Mouse (Mus musculus) stomach, embryonic 15.5 days (tissue): Measurements from ENCODE around the gene Defb25. TPM values are rescaled to one million over a fixed set of nuclear protein-coding genes. Genes with fewer than 3 reads are reported as not detected.

Source experiments
- ATAC-seq: fragments of 200-750 bp; cut with Nextera tagmentation; 2 replicates; pipeline ENCODE4 v1.8.0; 2017; ENCODE audit warnings: low read depth, moderate number of reproducible peaks, moderate TSS enrichment; ENCODE audit not compliant: insufficient read depth, low FRiP score
- H3K27ac ChIP-seq: fragments of 300-500 bp; sonication (generic); 2 replicates; pipeline ENCODE4 v1.5.1; 2015; ENCODE audit warnings: mild to moderate bottlenecking, inconsistent platforms
- H3K27me3 ChIP-seq: fragments of 300-500 bp; sonication (generic); replicated peaks from 2 replicates; pipeline ENCODE4 v1.6.1; 2015; ENCODE audit warnings: inconsistent platforms
- H3K36me3 ChIP-seq: fragments of 300-500 bp; sonication (generic); 2 replicates; pipeline ENCODE4 v1.6.1; 2015; ENCODE audit warnings: inconsistent platforms
- H3K4me1 ChIP-seq: fragments of 300-500 bp; sonication (generic); 2 replicates; pipeline ENCODE4 v1.6.1; 2015; ENCODE audit warnings: inconsistent platforms
- H3K4me2 ChIP-seq: fragments of 300-500 bp; sonication (generic); 2 replicates; pipeline ENCODE4 v1.6.1; 2015; ENCODE audit warnings: mild to moderate bottlenecking, inconsistent platforms
- H3K4me3 ChIP-seq: fragments of 300-500 bp; sonication (generic); replicated peaks from 2 replicates; pipeline ENCODE4 v1.5.1; 2015; ENCODE audit warnings: inconsistent platforms
- H3K9ac ChIP-seq: fragments of 300-500 bp; sonication (generic); 2 replicates; pipeline ENCODE4 v1.6.1; 2015; ENCODE audit warnings: inconsistent platforms
- H3K9me3 ChIP-seq: fragments of 300-500 bp; sonication (generic); 2 replicates; pipeline ENCODE4 v1.6.1; 2016; ENCODE audit warnings: inconsistent platforms
- WGBS: fragments of 180-500 bp; shearing (Covaris S2); methylation state at CpG from one replicate; pipeline ENCODE4 v1.1.7; 2015; 5-methylcytosine and 5-hydroxymethylcytosine counted together
- polyA plus RNA-seq: library from polyadenylated mRNA; unstranded; fragments of >200 nt; fragmentation: Nextera tagmentation; extraction: Ambion mirVana; gene quantifications from 2 replicates; pipeline ENCODE4 v1.2.1, GENCODE M21; 2015

Gene Defb25
- polyA plus RNA-seq, 1 experiment from 2014 or later: 1.2 TPM

DNA sequence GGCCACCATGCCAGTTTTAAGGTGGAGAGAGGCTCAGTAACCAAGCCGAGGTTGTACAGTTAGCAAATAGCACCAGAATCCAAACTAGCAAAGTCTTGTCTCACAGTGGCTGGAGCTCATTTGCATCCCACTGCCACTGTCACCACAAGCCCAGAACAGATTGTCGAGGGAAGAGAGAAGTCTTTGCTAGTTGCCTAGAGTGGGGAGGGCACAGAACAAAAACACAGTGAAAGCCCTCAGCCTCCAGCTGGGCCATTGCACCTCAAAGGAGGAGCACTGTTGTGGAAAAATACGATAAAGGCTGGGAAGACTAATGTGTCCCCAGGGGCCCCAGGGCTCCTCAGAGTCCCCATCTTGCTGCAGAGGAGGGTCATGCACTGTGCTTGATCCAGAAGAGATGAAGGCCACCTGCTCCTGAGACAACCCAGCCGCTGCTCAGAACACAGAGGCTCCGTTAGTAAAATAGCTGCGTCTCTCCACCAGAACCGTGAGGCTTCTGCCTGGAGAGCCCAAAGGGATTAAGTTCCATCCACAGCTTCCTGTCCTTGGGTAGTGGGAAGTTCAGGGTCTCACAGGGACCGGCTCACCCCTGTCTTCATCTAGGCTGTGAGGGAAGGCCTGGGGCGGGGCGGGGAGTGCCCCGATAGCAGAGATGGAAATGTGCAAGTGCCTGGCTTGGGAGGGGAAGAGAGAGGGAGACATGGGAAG lies 16.7 kb upstream of the Defb25 start:
- peaks cover 36% of the 10 kb centered on the region for H3K4me1 ChIP-seq
- peak; percentile 63 for ATAC-seq
- WGBS: 22% methylated on average over 11 of the region's 11 CpGs
- peak overlapping the region; percentile 89 for H3K27ac ChIP-seq
- H3K4me3 ChIP-seq: no peak overlapping the region
- H3K27me3 ChIP-seq: no peaks in the 10 kb centered on the region
- H3K9me3 ChIP-seq: no peaks in the 10 kb centered on the region
- no peak overlapping the region for H3K9ac ChIP-seq
- H3K4me2 ChIP-seq: 0 out of 2 replicates have a peak overlapping the region, but pooled peaks have one; percentile 3
- no peaks in the 10 kb centered on the region for H3K36me3 ChIP-seq

DNA sequence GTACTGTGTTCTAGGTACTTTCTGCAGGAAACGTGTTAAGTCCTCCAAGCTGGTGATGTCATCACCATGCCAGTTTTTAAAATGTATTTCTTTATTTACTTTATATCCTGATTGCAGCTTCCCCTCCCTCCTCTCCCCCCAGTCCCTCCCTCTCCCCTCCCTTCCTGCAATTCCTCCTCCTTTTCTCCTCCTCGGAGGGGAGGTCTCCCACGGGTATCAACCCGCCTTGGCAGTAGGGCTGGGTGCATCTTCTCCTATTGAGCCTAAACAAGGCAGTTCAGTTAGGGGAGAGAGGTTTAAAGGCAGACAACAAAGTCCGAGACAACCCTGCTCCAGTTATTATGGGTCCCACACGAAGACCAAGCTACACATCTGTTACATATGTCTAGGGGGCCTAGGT lies 16.0 kb upstream of the Defb25 start:
- peak overlapping the region; percentile 89 for H3K27ac ChIP-seq
- H3K36me3 ChIP-seq: no peaks in the 10 kb centered on the region
- H3K27me3 ChIP-seq: no peaks in the 10 kb centered on the region
- ATAC-seq: no peak
- 43% methylated on average over 6 of the region's 6 CpGs for WGBS
- H3K4me1 ChIP-seq: peaks cover 40% of the 10 kb centered on the region
- H3K9me3 ChIP-seq: no peaks in the 10 kb centered on the region
- H3K9ac ChIP-seq: no peak overlapping the region
- no peak overlapping the region for H3K4me3 ChIP-seq
- no peak overlapping the region for H3K4me2 ChIP-seq

GRCm38 (mm10) chr2:152637381-152637780 lies 14.5 kb upstream of the Defb25 start:
- 72% methylated on average over 4 of the region's 4 CpGs for WGBS
- Histone ChIP-seq H3K27me3 (no peaks in the 10 kb centered on the region), H3K4me1 (peaks cover 52% of the 10 kb centered on the region), H3K4me3 (no peak overlapping the region), H3K4me2 (no peak overlapping the region), H3K9ac (no peak overlapping the region), H3K9me3 (no peaks in the 10 kb centered on the region), H3K36me3 (no peaks in the 10 kb centered on the region), H3K27ac (peak overlapping the region; percentile 93)
- ATAC-seq: no peak

DNA sequence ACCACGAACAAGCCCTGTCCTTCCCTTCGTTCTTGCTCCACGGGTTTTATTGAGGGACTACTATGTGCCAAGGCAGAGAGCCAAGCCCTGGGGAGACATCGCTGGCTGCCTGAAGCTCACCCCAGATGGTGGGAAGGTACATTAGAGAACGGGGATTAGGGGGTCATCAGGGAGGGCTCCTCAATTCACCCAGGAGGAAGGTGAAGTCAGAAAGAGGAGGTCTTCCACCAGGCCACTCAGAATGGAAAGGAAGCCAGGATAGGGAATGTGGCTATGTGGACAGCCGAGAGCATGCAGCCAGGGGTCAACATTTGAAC lies 14.1 kb upstream of the Defb25 start:
- Histone ChIP-seq H3K9ac (no peak overlapping the region), H3K36me3 (no peaks in the 10 kb centered on the region), H3K27me3 (no peaks in the 10 kb centered on the region), H3K9me3 (no peaks in the 10 kb centered on the region), H3K27ac (peak overlapping the region; percentile 93), H3K4me3 (no peak overlapping the region), H3K4me1 (peaks cover 52% of the 10 kb centered on the region), H3K4me2 (no peak overlapping the region)
- no peak for ATAC-seq
- WGBS: 59% methylated on average over 6 of the region's 6 CpGs

GRCm38 (mm10) chr2:152636246-152637005 lies 13.6 kb upstream of the Defb25 start:
- no peak overlapping the region for H3K9ac ChIP-seq
- H3K4me3 ChIP-seq: no peak overlapping the region
- H3K9me3 ChIP-seq: no peaks in the 10 kb centered on the region
- H3K36me3 ChIP-seq: no peaks in the 10 kb centered on the region
- WGBS: 42% methylated on average over 23 of the region's 23 CpGs
- peaks cover 52% of the 10 kb centered on the region for H3K4me1 ChIP-seq
- no peaks in the 10 kb centered on the region for H3K27me3 ChIP-seq
- H3K27ac ChIP-seq: peak overlapping the region; percentile 93
- H3K4me2 ChIP-seq: 0 out of 2 replicates have a peak overlapping the region, but pooled peaks have one; percentile 26
- peak; percentile 67 for ATAC-seq

DNA sequence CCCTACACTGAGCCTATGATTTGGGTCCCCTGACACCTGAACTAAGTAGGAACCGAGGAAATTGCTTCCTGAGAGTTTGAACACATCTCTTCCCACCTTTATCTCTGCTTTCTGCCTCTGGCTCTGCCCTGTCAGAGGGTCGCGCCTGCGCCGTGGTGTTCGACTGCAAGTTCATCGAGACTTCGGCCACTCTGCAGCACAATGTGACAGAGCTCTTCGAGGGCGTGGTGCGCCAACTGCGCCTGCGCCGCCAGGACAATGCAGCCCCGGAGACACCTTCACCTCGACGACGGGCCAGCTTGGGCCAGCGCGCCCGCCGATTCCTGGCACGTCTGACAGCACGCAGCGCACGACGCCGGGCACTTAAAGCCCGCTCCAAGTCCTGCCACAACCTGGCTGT lies 11.5 kb upstream of the Defb25 start:
- H3K36me3 ChIP-seq: no peaks in the 10 kb centered on the region
- ATAC-seq: no peak
- H3K9me3 ChIP-seq: no peaks in the 10 kb centered on the region
- peak overlapping the region; percentile 16; the same call in 1 of the 2 replicates for H3K27ac ChIP-seq
- WGBS: 76% methylated on average over 29 of the region's 29 CpGs
- H3K4me2 ChIP-seq: no peak overlapping the region
- no peak overlapping the region for H3K4me3 ChIP-seq
- no peaks in the 10 kb centered on the region for H3K27me3 ChIP-seq
- H3K9ac ChIP-seq: no peak overlapping the region
- peaks cover 45% of the 10 kb centered on the region for H3K4me1 ChIP-seq

DNA sequence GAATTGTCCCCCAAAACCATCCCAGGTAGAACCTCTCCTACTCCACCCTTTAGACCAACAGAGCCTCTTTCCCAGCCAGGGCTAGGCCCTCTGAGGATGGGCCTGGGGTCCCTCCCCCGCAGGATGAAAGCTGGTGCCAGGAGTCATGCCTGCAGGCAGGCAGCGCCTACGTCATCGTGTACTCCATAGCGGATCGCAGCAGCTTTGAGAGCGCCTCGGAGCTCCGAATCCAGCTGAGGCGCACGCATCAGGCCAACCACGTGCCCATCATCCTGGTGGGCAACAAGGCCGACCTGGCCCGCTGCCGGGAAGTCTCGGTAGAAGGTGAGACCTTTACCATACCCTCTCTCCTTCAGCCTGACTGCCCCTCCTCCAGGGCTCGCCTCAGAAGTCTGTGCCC lies 10.5 kb upstream of the Defb25 start:
- H3K36me3 ChIP-seq: no peaks in the 10 kb centered on the region
- WGBS: 28% methylated on average over 17 of the region's 17 CpGs
- 0 out of 2 replicates have a peak, but pooled peaks cover 1% of the 10 kb centered on the region for H3K27me3 ChIP-seq
- no peak for ATAC-seq
- no peak overlapping the region for H3K9ac ChIP-seq
- H3K4me2 ChIP-seq: peak overlapping the region; percentile 33
- H3K4me1 ChIP-seq: peaks cover 39% of the 10 kb centered on the region
- peak overlapping the region; percentile 40; the same call in 1 of the 2 replicates for H3K27ac ChIP-seq
- H3K9me3 ChIP-seq: no peaks in the 10 kb centered on the region
- no peak overlapping the region for H3K4me3 ChIP-seq

DNA sequence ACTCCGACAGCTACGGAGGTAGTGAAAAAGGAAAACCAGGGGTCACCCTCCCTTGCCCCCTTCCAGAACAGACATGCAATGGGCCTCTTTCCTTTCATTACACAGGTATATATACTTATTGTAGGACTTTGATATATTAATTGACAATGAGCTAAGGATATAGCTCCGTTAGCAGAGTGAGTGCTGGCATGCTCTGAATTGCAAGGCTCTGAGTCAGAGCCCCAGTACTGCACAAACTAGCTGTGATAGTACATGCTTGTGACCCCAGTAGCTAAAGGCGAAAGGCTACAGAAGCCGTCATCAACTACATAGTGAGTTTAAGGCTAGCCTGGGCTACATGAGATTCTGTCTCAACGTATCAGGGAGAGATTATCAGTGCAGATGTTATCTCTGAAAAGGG lies 7.1 kb upstream of the Defb25 start:
- Histone ChIP-seq H3K9me3 (no peaks in the 10 kb centered on the region), H3K27me3 (peaks cover 18% of the 10 kb centered on the region), H3K4me2 (no peak overlapping the region), H3K9ac (no peak overlapping the region), H3K36me3 (no peaks in the 10 kb centered on the region), H3K4me1 (peaks cover 29% of the 10 kb centered on the region), H3K27ac (no peak overlapping the region), H3K4me3 (no peak overlapping the region)
- ATAC-seq: no peak
- 81% methylated on average over 6 of the region's 6 CpGs for WGBS

DNA sequence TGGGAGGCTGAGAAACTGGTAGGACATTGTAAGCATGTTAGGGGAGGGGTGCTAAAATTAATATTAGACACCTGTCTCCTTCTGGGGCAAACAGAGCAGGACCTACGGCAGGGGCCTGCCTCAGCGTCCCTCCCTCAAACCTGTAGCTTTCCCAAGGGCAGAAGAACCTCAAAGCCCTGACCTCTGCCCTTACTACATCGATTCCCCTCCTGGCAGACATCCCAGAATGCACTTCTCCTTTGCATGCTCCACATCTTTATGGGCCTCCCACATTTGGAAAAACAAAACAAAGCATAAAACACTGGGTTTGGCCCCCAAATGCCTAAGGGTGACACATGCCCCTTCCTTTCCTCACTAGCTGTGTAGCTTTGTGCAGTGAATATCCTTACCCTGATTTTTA lies 6.4 kb upstream of the Defb25 start:
- H3K4me3 ChIP-seq: no peak overlapping the region
- no peaks in the 10 kb centered on the region for H3K36me3 ChIP-seq
- peak overlapping the region; percentile 63; the same call in 1 of the 2 replicates for H3K4me2 ChIP-seq
- no peak overlapping the region for H3K27ac ChIP-seq
- H3K4me1 ChIP-seq: peaks cover 25% of the 10 kb centered on the region
- no peak for ATAC-seq
- WGBS: 41% methylated on average over 3 of the region's 3 CpGs
- no peaks in the 10 kb centered on the region for H3K9me3 ChIP-seq
- no peak overlapping the region for H3K9ac ChIP-seq
- peaks cover 18% of the 10 kb centered on the region for H3K27me3 ChIP-seq

DNA sequence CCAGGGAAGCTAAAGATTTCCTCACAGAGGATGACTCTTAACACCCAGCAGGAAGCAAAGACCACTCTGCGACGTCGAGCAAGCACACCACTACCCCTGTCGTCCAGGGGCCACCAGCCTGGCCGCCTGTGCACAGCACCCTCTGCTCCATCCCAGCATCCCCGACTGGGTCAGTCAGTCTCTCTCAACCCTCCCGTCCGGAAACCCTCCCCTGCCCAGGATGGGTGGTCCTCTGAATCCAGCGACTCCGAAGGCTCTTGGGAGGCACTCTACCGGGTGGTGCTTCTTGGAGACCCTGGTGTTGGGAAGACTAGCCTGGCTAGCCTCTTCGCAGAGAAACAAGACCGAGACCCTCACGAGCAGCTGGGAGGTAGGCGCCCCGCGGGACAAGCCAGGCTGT lies 5.2 kb upstream of the Defb25 start:
- H3K4me3 ChIP-seq: peak overlapping the region; percentile 52
- no peaks in the 10 kb centered on the region for H3K36me3 ChIP-seq
- peaks cover 17% of the 10 kb centered on the region; the same call in 1 of the 2 replicates for H3K4me1 ChIP-seq
- whole genome bisulfite sequencing: 45% methylated on average over 17 of the region's 17 CpGs
- ATAC-seq: no peak
- no peak overlapping the region for H3K27ac ChIP-seq
- H3K27me3 ChIP-seq: peaks cover 18% of the 10 kb centered on the region
- peak overlapping the region; percentile 63 for H3K4me2 ChIP-seq
- no peaks in the 10 kb centered on the region for H3K9me3 ChIP-seq
- no peak overlapping the region for H3K9ac ChIP-seq

DNA sequence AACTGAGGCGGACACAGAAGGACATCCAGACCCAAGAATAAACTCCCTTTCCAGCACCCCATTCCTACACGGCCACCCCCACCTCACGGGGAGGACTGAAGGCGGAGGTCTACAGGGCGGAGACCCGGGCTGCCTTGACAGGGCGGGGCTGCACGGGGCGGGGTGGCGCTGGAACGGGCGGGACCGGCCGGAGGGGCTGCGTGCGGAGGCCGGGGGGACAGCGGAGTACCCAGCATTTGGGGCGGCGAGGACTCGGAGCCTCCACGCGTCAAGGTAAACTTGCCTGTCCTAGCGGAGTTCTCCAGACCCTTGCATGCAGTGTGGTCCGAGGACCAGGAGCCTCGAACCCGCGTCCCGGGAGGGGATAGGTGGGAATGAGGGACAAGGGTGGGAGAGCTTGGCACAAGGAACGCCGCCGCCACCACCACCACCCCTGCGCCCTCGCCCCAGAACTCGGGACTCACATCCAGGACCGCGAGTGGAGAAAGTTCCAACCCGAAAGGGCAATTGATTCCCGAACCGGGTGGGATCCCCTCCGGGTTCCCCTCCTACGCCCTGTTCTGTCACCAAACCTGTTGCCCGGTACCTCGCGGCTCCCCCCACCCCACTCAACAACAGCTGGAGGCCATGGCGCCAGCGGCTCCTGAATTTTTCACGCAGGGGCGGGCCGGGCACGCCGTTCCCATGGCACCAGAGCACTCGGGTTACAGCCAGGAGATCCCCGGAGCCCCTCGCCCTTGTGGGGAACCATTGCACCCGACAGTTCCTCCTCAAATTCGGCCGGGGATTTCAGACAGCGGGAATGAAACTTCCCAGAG lies 4.1 kb upstream of the Defb25 start, which contains the start of gene Rem1:
TSS of gene Rem1 (plus strand) at position 178 of the 818 bp plus-strand sequence.
- H3K4me2 ChIP-seq: peak within 1 kb of the TSS; percentile 63
- H3K9ac ChIP-seq: peak within 1 kb of the TSS; percentile 33; the same call in 1 of the 2 replicates
- peak within 1 kb of the TSS; percentile 52 for H3K4me3 ChIP-seq
- peak within 1 kb of the TSS; percentile 58 for H3K27ac ChIP-seq
- no peaks in the 10 kb centered on the region for H3K36me3 ChIP-seq
- H3K4me1 ChIP-seq: peaks cover 12% of the 10 kb centered on the region; the same call in 1 of the 2 replicates
- WGBS: 1% methylated on average over 59 of the region's 59 CpGs
- H3K27me3 ChIP-seq: peaks cover 18% of the 10 kb centered on the region
- peak; percentile 78 for ATAC-seq
- H3K9me3 ChIP-seq: no peaks in the 10 kb centered on the region
